Mouse (Mus musculus) midbrain, embryonic 12.5 days (tissue): ENCODE measurements around the gene Polr3h. TPM values are rescaled to one million over a fixed set of nuclear protein-coding genes. Genes with fewer than 3 reads are reported as not detected.

Experiments used
- ATAC-seq: fragments of 200-750 bp; cut with Nextera tagmentation; 2 replicates; pipeline ENCODE4 v1.8.0; 2017; ENCODE audit warnings: low read depth, moderate TSS enrichment, moderate library complexity; ENCODE audit not compliant: low FRiP score
- H3K27ac ChIP-seq: fragments of 300-500 bp; sonication (generic); replicated peaks from 2 replicates; pipeline ENCODE4 v1.5.1; 2016; ENCODE audit warnings: mild to moderate bottlenecking
- H3K27me3 ChIP-seq: fragments of 300-500 bp; sonication (generic); 2 replicates; pipeline ENCODE4 v1.6.1; 2016; ENCODE audit warnings: mild to moderate bottlenecking
- H3K36me3 ChIP-seq: fragments of 300-500 bp; sonication (generic); 2 replicates; pipeline ENCODE4 v1.6.1; 2016
- H3K4me1 ChIP-seq: fragments of 300-500 bp; sonication (generic); 2 replicates; pipeline ENCODE4 v1.6.1; 2016
- H3K4me2 ChIP-seq: fragments of 300-500 bp; sonication (generic); replicated peaks from 2 replicates; pipeline ENCODE4 v1.6.1; 2016; ENCODE audit warnings: mild to moderate bottlenecking, moderate library complexity
- H3K4me3 ChIP-seq: fragments of 300-500 bp; sonication (generic); 2 replicates; pipeline ENCODE4 v1.5.1; 2016; ENCODE audit warnings: mild to moderate bottlenecking
- H3K9ac ChIP-seq: fragments of 300-500 bp; sonication (generic); replicated peaks from 2 replicates; pipeline ENCODE4 v1.6.1; 2016; ENCODE audit warnings: mild to moderate bottlenecking, moderate library complexity
- H3K9me3 ChIP-seq: fragments of 300-500 bp; sonication (generic); 2 replicates; pipeline ENCODE4 v1.6.1; 2016; ENCODE audit warnings: mild to moderate bottlenecking
- WGBS: fragments of 180-500 bp; shearing (Covaris S2); methylation state at CpG from one replicate; pipeline ENCODE4 v1.1.7; 2016; 5-methylcytosine and 5-hydroxymethylcytosine counted together
- polyA plus RNA-seq: library from polyadenylated mRNA; unstranded; fragments of >200 nt; fragmentation: Nextera tagmentation; extraction: Ambion mirVana; gene quantifications from 2 replicates; pipeline ENCODE4 v1.2.1, GENCODE M21; 2016

Polr3h gene
- polyA plus RNA-seq, 1 experiment from 2014 or later: 71.6 TPM

- under 1% methylated on average over 72 of the region's 77 CpGs for WGBS
- peak within 1 kb of the TSS; percentile 79 for H3K27ac ChIP-seq
- ATAC-seq: peak; percentile 96
- no peaks in the 10 kb centered on the region for H3K9me3 ChIP-seq
- no peaks in the 10 kb centered on the region for H3K4me1 ChIP-seq
- H3K27me3 ChIP-seq: no peaks in the 10 kb centered on the region
- H3K4me3 ChIP-seq: peak within 1 kb of the TSS; percentile 58
- no peaks in the 10 kb centered on the region for H3K36me3 ChIP-seq
- H3K9ac ChIP-seq: peak within 1 kb of the TSS; percentile 66
- peak within 1 kb of the TSS; percentile 97 for H3K4me2 ChIP-seq
These were observed 34.4 kb upstream of the Polr3h start, which contains the start of gene Pmm1 for GRCm38 (mm10) chr15:81960171-81961077. Gene Pmm1 (minus strand): TSS chr15:81960930.

GRCm38 (mm10) chr15:81958906-81959305 lies 32.9 kb upstream of the Polr3h start:
- Histone ChIP-seq H3K9ac (no peak overlapping the region), H3K4me2 (no peak overlapping the region), H3K36me3 (0 out of 2 replicates have a peak, but pooled peaks cover 3% of the 10 kb centered on the region), H3K9me3 (no peaks in the 10 kb centered on the region), H3K27ac (no peak overlapping the region), H3K4me3 (no peak overlapping the region), H3K4me1 (no peaks in the 10 kb centered on the region), H3K27me3 (no peaks in the 10 kb centered on the region)
- 94% methylated on average over 3 of the region's 3 CpGs for WGBS
- ATAC-seq: no peak

GRCm38 (mm10) chr15:81957598-81957997 lies 31.6 kb upstream of the Polr3h start:
- no peak overlapping the region for H3K4me3 ChIP-seq
- no peak for ATAC-seq
- no peaks in the 10 kb centered on the region for H3K4me1 ChIP-seq
- no peak overlapping the region for H3K4me2 ChIP-seq
- H3K27ac ChIP-seq: no peak overlapping the region
- H3K36me3 ChIP-seq: 0 out of 2 replicates have a peak, but pooled peaks cover 3% of the 10 kb centered on the region
- no peaks in the 10 kb centered on the region for H3K27me3 ChIP-seq
- 85% methylated on average over 11 of the region's 11 CpGs for WGBS
- H3K9ac ChIP-seq: no peak overlapping the region
- no peaks in the 10 kb centered on the region for H3K9me3 ChIP-seq

GRCm38 (mm10) chr15:81956457-81956856 lies 30.4 kb upstream of the Polr3h start:
- Histone ChIP-seq H3K9ac (no peak overlapping the region), H3K27me3 (no peaks in the 10 kb centered on the region), H3K4me1 (no peaks in the 10 kb centered on the region), H3K4me3 (no peak overlapping the region), H3K36me3 (peaks cover 3% of the 10 kb centered on the region; the same call in 1 of the 2 replicates), H3K4me2 (no peak overlapping the region), H3K9me3 (no peaks in the 10 kb centered on the region), H3K27ac (no peak overlapping the region)
- WGBS: 59% methylated on average over 8 of the region's 8 CpGs
- ATAC-seq: no peak

- peaks cover 3% of the 10 kb centered on the region; the same call in 1 of the 2 replicates for H3K36me3 ChIP-seq
These were observed 29.4 kb upstream of the Polr3h start for GRCm38 (mm10) chr15:81955414-81955813.

GRCm38 (mm10) chr15:81954716-81955115 lies 28.7 kb upstream of the Polr3h start:
- peaks cover 3% of the 10 kb centered on the region; the same call in 1 of the 2 replicates for H3K36me3 ChIP-seq
- no peak for ATAC-seq
- 90% methylated on average over 6 of the region's 6 CpGs for WGBS
- H3K4me3 ChIP-seq: no peak overlapping the region
- no peaks in the 10 kb centered on the region for H3K9me3 ChIP-seq
- no peak overlapping the region for H3K4me2 ChIP-seq
- no peak overlapping the region for H3K27ac ChIP-seq
- H3K9ac ChIP-seq: no peak overlapping the region
- H3K27me3 ChIP-seq: no peaks in the 10 kb centered on the region
- H3K4me1 ChIP-seq: no peaks in the 10 kb centered on the region

More at GRCm38 (mm10) chr15:81955414-81955813, 29.4 kb upstream of the Polr3h start:
- Histone ChIP-seq H3K4me2 (no peak overlapping the region), H3K4me3 (no peak overlapping the region), H3K9ac (no peak overlapping the region), H3K9me3 (no peaks in the 10 kb centered on the region), H3K4me1 (no peaks in the 10 kb centered on the region), H3K27ac (no peak overlapping the region), H3K27me3 (no peaks in the 10 kb centered on the region)
- WGBS: 93% methylated on average over 15 of the region's 15 CpGs
- ATAC-seq: no peak

- Histone ChIP-seq H3K4me2 (no peak overlapping the region), H3K9ac (no peak overlapping the region), H3K4me3 (no peak overlapping the region), H3K27ac (no peak overlapping the region), H3K9me3 (no peaks in the 10 kb centered on the region), H3K36me3 (peaks cover 3% of the 10 kb centered on the region; the same call in 1 of the 2 replicates), H3K27me3 (no peaks in the 10 kb centered on the region), H3K4me1 (no peaks in the 10 kb centered on the region)
- no peak for ATAC-seq
- WGBS: 95% methylated on average over 9 of the region's 9 CpGs
These were observed 28.1 kb upstream of the Polr3h start for GRCm38 (mm10) chr15:81954151-81954583.

- no peak overlapping the region for H3K4me2 ChIP-seq
- 89% methylated on average over 4 of the region's 4 CpGs for WGBS
- peaks cover 3% of the 10 kb centered on the region; the same call in 1 of the 2 replicates for H3K36me3 ChIP-seq
- H3K4me1 ChIP-seq: no peaks in the 10 kb centered on the region
- H3K9me3 ChIP-seq: no peaks in the 10 kb centered on the region
- H3K9ac ChIP-seq: no peak overlapping the region
- ATAC-seq: no peak
- H3K27ac ChIP-seq: no peak overlapping the region
- no peak overlapping the region for H3K4me3 ChIP-seq
- H3K27me3 ChIP-seq: no peaks in the 10 kb centered on the region
These were observed 26.3 kb upstream of the Polr3h start for GRCm38 (mm10) chr15:81952310-81952709.

- Histone ChIP-seq H3K27ac (no peak overlapping the region), H3K36me3 (peaks cover 7% of the 10 kb centered on the region), H3K4me3 (no peak overlapping the region), H3K4me1 (no peaks in the 10 kb centered on the region), H3K9me3 (no peaks in the 10 kb centered on the region), H3K27me3 (no peaks in the 10 kb centered on the region), H3K9ac (no peak overlapping the region), H3K4me2 (no peak overlapping the region)
- ATAC-seq: no peak
- 93% methylated on average over 9 of the region's 9 CpGs for WGBS
These were observed 25.1 kb upstream of the Polr3h start for GRCm38 (mm10) chr15:81951159-81951558.

GRCm38 (mm10) chr15:81950716-81951115 lies 24.7 kb upstream of the Polr3h start:
- ATAC-seq: no peak
- Histone ChIP-seq H3K4me2 (no peak overlapping the region), H3K27me3 (no peaks in the 10 kb centered on the region), H3K4me1 (no peaks in the 10 kb centered on the region), H3K9ac (no peak overlapping the region), H3K36me3 (peaks cover 7% of the 10 kb centered on the region), H3K27ac (no peak overlapping the region), H3K9me3 (no peaks in the 10 kb centered on the region), H3K4me3 (no peak overlapping the region)
- WGBS: 95% methylated on average over 5 of the region's 5 CpGs

GRCm38 (mm10) chr15:81949476-81950131 lies 23.6 kb upstream of the Polr3h start:
- Histone ChIP-seq H3K4me1 (no peaks in the 10 kb centered on the region), H3K9me3 (no peaks in the 10 kb centered on the region), H3K36me3 (peaks cover 4% of the 10 kb centered on the region), H3K4me2 (no peak overlapping the region), H3K27me3 (no peaks in the 10 kb centered on the region), H3K9ac (no peak overlapping the region), H3K27ac (no peak overlapping the region), H3K4me3 (no peak overlapping the region)
- 64% methylated on average over 11 of the region's 11 CpGs for WGBS
- no peak for ATAC-seq

GRCm38 (mm10) chr15:81949076-81949475 lies 23.0 kb upstream of the Polr3h start:
- Histone ChIP-seq H3K27me3 (no peaks in the 10 kb centered on the region), H3K4me1 (no peaks in the 10 kb centered on the region), H3K27ac (no peak overlapping the region), H3K4me3 (no peak overlapping the region), H3K9ac (no peak overlapping the region), H3K9me3 (no peaks in the 10 kb centered on the region), H3K36me3 (peaks cover 4% of the 10 kb centered on the region), H3K4me2 (no peak overlapping the region)
- WGBS: 89% methylated on average over 10 of the region's 10 CpGs
- ATAC-seq: no peak
